Mouse (Mus musculus): ENCODE results near the gene Rbm47. TPM values are rescaled to one million over a fixed set of nuclear protein-coding genes. Genes with fewer than 3 reads are reported as not detected.

The Rbm47 gene
- polyA plus RNA-seq, 1 experiment from 2014 or later = 3.6 TPM

GRCm38 (mm10) chr5:66105946-66106345 lies 67.0 kb downstream of the Rbm47 start:
- no peaks in the 10 kb centered on the region for H3K27me3 ChIP-seq (ENCODE audit: insufficient read depth, poor library complexity, severe bottlenecking)
- no peaks in the 10 kb centered on the region for H3K4me1 ChIP-seq
- H3K27ac ChIP-seq = no peak overlapping the region
- DNase-seq (ENCODE audit: low spot score) = no peak
- H3K36me3 ChIP-seq = no peaks in the 10 kb centered on the region
- 88% methylated on average over 7 of the region's 7 CpGs for WGBS
- no peaks in the 10 kb centered on the region for H3K9me3 ChIP-seq
- H3K4me3 ChIP-seq = no peak overlapping the region

- DNase-seq (ENCODE audit: low spot score) = no peak
- H3K4me3 ChIP-seq = no peak overlapping the region
- no peaks in the 10 kb centered on the region for H3K9me3 ChIP-seq
- no peaks in the 10 kb centered on the region for H3K36me3 ChIP-seq
- H3K27ac ChIP-seq = no peak overlapping the region
- 76% methylated on average over 3 of the region's 3 CpGs for WGBS
- H3K4me1 ChIP-seq = no peaks in the 10 kb centered on the region
- H3K27me3 ChIP-seq (ENCODE audit: insufficient read depth, poor library complexity, severe bottlenecking) = no peaks in the 10 kb centered on the region
These were observed 67.6 kb downstream of the Rbm47 start for GRCm38 (mm10) chr5:66105366-66105765.

- 59% methylated on average over 5 of the region's 5 CpGs for WGBS
- no peaks in the 10 kb centered on the region for H3K4me1 ChIP-seq
- H3K9me3 ChIP-seq = no peaks in the 10 kb centered on the region
- no peak overlapping the region for H3K27ac ChIP-seq
- H3K27me3 ChIP-seq (ENCODE audit: insufficient read depth, poor library complexity, severe bottlenecking) = no peaks in the 10 kb centered on the region
- no peak for DNase-seq (ENCODE audit: low spot score)
- H3K36me3 ChIP-seq = no peaks in the 10 kb centered on the region
- H3K4me3 ChIP-seq = no peak overlapping the region
These were observed 69.5 kb downstream of the Rbm47 start for GRCm38 (mm10) chr5:66103386-66103785.

GRCm38 (mm10) chr5:66102821-66103220 lies 70.1 kb downstream of the Rbm47 start:
- WGBS = 90% methylated on average over 3 of the region's 3 CpGs
- Histone ChIP-seq H3K9me3 (no peaks in the 10 kb centered on the region), H3K4me1 (no peaks in the 10 kb centered on the region), H3K27me3 (ENCODE audit: insufficient read depth, poor library complexity, severe bottlenecking) (no peaks in the 10 kb centered on the region), H3K36me3 (no peaks in the 10 kb centered on the region), H3K4me3 (no peak overlapping the region), H3K27ac (no peak overlapping the region)
- no peak for DNase-seq (ENCODE audit: low spot score)

GRCm38 (mm10) chr5:66101577-66101976 lies 71.3 kb downstream of the Rbm47 start:
- H3K27ac ChIP-seq = no peak overlapping the region
- H3K4me1 ChIP-seq = no peaks in the 10 kb centered on the region
- H3K9me3 ChIP-seq = no peaks in the 10 kb centered on the region
- H3K4me3 ChIP-seq = no peak overlapping the region
- WGBS = 59% methylated on average over 3 of the region's 3 CpGs
- no peak for DNase-seq (ENCODE audit: low spot score)
- no peaks in the 10 kb centered on the region for H3K27me3 ChIP-seq (ENCODE audit: insufficient read depth, poor library complexity, severe bottlenecking)
- no peaks in the 10 kb centered on the region for H3K36me3 ChIP-seq

- Histone ChIP-seq H3K4me1 (peaks cover under 1% of the 10 kb centered on the region; the same call in 1 of the 2 replicates), H3K9me3 (no peaks in the 10 kb centered on the region), H3K27ac (no peak overlapping the region), H3K36me3 (no peaks in the 10 kb centered on the region), H3K27me3 (ENCODE audit: insufficient read depth, poor library complexity, severe bottlenecking) (no peaks in the 10 kb centered on the region), H3K4me3 (no peak overlapping the region)
- WGBS = 85% methylated on average over 8 of the region's 8 CpGs
- no peak for DNase-seq (ENCODE audit: low spot score)
These were observed 72.6 kb downstream of the Rbm47 start for GRCm38 (mm10) chr5:66100322-66100721.

GRCm38 (mm10) chr5:66098094-66098871 lies 74.6 kb downstream of the Rbm47 start:
- Histone ChIP-seq H3K36me3 (no peaks in the 10 kb centered on the region), H3K4me1 (peaks cover 3% of the 10 kb centered on the region; the same call in 1 of the 2 replicates), H3K27me3 (ENCODE audit: insufficient read depth, poor library complexity, severe bottlenecking) (no peaks in the 10 kb centered on the region), H3K27ac (no peak overlapping the region), H3K9me3 (no peaks in the 10 kb centered on the region), H3K4me3 (no peak overlapping the region)
- 81% methylated on average over 7 of the region's 7 CpGs for WGBS
- DNase-seq (ENCODE audit: low spot score) = no peak

- H3K36me3 ChIP-seq = no peaks in the 10 kb centered on the region
- 86% methylated on average over 6 of the region's 6 CpGs for WGBS
- no peak overlapping the region for H3K27ac ChIP-seq
- no peak overlapping the region for H3K4me3 ChIP-seq
- no peaks in the 10 kb centered on the region for H3K9me3 ChIP-seq
- H3K4me1 ChIP-seq = peaks cover 3% of the 10 kb centered on the region; the same call in 1 of the 2 replicates
- no peak for DNase-seq (ENCODE audit: low spot score)
- H3K27me3 ChIP-seq (ENCODE audit: insufficient read depth, poor library complexity, severe bottlenecking) = no peaks in the 10 kb centered on the region
These were observed 76.8 kb downstream of the Rbm47 start for GRCm38 (mm10) chr5:66096081-66096480.

- no peak overlapping the region for H3K27ac ChIP-seq
- no peak overlapping the region for H3K4me3 ChIP-seq
- WGBS = 42% methylated on average over 6 of the region's 6 CpGs
- DNase-seq (ENCODE audit: low spot score) = no peak
- no peaks in the 10 kb centered on the region for H3K36me3 ChIP-seq
- H3K27me3 ChIP-seq (ENCODE audit: insufficient read depth, poor library complexity, severe bottlenecking) = no peaks in the 10 kb centered on the region
- no peaks in the 10 kb centered on the region for H3K9me3 ChIP-seq
- peaks cover 4% of the 10 kb centered on the region for H3K4me1 ChIP-seq
These were observed 77.8 kb downstream of the Rbm47 start for GRCm38 (mm10) chr5:66095166-66095565.

- Histone ChIP-seq H3K27me3 (ENCODE audit: insufficient read depth, poor library complexity, severe bottlenecking) (no peaks in the 10 kb centered on the region), H3K9me3 (no peaks in the 10 kb centered on the region), H3K36me3 (no peaks in the 10 kb centered on the region), H3K4me1 (peaks cover 8% of the 10 kb centered on the region), H3K4me3 (no peak overlapping the region), H3K27ac (no peak overlapping the region)
- no peak for DNase-seq (ENCODE audit: low spot score)
- WGBS = 41% methylated on average over 9 of the region's 9 CpGs
These were observed 82.9 kb downstream of the Rbm47 start for GRCm38 (mm10) chr5:66090037-66090436.

- WGBS = 38% methylated on average over 4 of the region's 4 CpGs
- Histone ChIP-seq H3K9me3 (no peaks in the 10 kb centered on the region), H3K36me3 (no peaks in the 10 kb centered on the region), H3K4me3 (no peak overlapping the region), H3K27me3 (ENCODE audit: insufficient read depth, poor library complexity, severe bottlenecking) (no peaks in the 10 kb centered on the region), H3K27ac (no peak overlapping the region), H3K4me1 (peaks cover 8% of the 10 kb centered on the region)
- DNase-seq (ENCODE audit: low spot score) = no peak
These were observed 83.3 kb downstream of the Rbm47 start for GRCm38 (mm10) chr5:66089600-66089999.

- H3K4me3 ChIP-seq = no peak overlapping the region
- no peak for DNase-seq (ENCODE audit: low spot score)
- 85% methylated on average over 5 of the region's 5 CpGs for WGBS
- no peaks in the 10 kb centered on the region for H3K9me3 ChIP-seq
- peaks cover 8% of the 10 kb centered on the region for H3K4me1 ChIP-seq
- no peaks in the 10 kb centered on the region for H3K27me3 ChIP-seq (ENCODE audit: insufficient read depth, poor library complexity, severe bottlenecking)
- no peak overlapping the region for H3K27ac ChIP-seq
- no peaks in the 10 kb centered on the region for H3K36me3 ChIP-seq
These were observed 84.0 kb downstream of the Rbm47 start for GRCm38 (mm10) chr5:66088902-66089295.

- Histone ChIP-seq H3K36me3 (no peaks in the 10 kb centered on the region), H3K27ac (no peak overlapping the region), H3K27me3 (ENCODE audit: insufficient read depth, poor library complexity, severe bottlenecking) (no peaks in the 10 kb centered on the region), H3K4me1 (peaks cover 8% of the 10 kb centered on the region), H3K4me3 (no peak overlapping the region), H3K9me3 (no peaks in the 10 kb centered on the region)
- 87% methylated on average over 4 of the region's 4 CpGs for WGBS
- DNase-seq (ENCODE audit: low spot score) = no peak
These were observed 84.5 kb downstream of the Rbm47 start for GRCm38 (mm10) chr5:66088247-66088901.
